Mouse (Mus musculus) liver, adult (tissue): Measurements from ENCODE around the gene Olfr713.

ENCODE experiments used
- GATA4 ChIP-seq: IDR thresholded peaks from 2 replicates; pipeline ENCODE4 v1.6.1; 2014; ENCODE audit warnings: mild to moderate bottlenecking, low read length; ENCODE audit not compliant: insufficient replicate concordance

Olfr713 gene

GRCm38 (mm10) chr7:107030874-107031273 is at the start of gene Olfr713:
TSS of gene Olfr713 (plus strand) at chr7:107031174.
- TF ChIP-seq GATA4: no peak

GRCm38 (mm10) chr7:106985236-106985635 is 45.7 kb upstream of the Olfr713 start:
- no peak for TF ChIP-seq GATA4

GRCm38 (mm10) chr7:107000798-107001197 is 30.2 kb upstream of the Olfr713 start:
- no peak for TF ChIP-seq GATA4

GRCm38 (mm10) chr7:107004169-107004568 is 26.8 kb upstream of the Olfr713 start:
- TF ChIP-seq GATA4: no peak

- no peak for TF ChIP-seq GATA4
These were observed 25.0 kb upstream of the Olfr713 start, which contains the start of gene Olfr2 for GRCm38 (mm10) chr7:107005972-107006371. TSS of gene Olfr2 (minus strand) at chr7:107006072.

- no peak for TF ChIP-seq GATA4
These were observed 9.1 kb downstream of the Olfr713 start for GRCm38 (mm10) chr7:107039934-107040563.

GRCm38 (mm10) chr7:107043136-107043535 is 12.2 kb downstream of the Olfr713 start:
- no peak for TF ChIP-seq GATA4

- no peak for TF ChIP-seq GATA4
These were observed 13.4 kb downstream of the Olfr713 start for GRCm38 (mm10) chr7:107044407-107044806.

GRCm38 (mm10) chr7:107045833-107046232 is 14.9 kb downstream of the Olfr713 start:
- no peak for TF ChIP-seq GATA4

GRCm38 (mm10) chr7:107047578-107047977 is 16.6 kb downstream of the Olfr713 start:
- TF ChIP-seq GATA4: no peak

GRCm38 (mm10) chr7:107070681-107071080 is 39.7 kb downstream of the Olfr713 start, which contains the start of gene Olfr714:
TSS of gene Olfr714 (plus strand) at chr7:107070981.
- no peak for TF ChIP-seq GATA4
